Mouse (Mus musculus) mouse embryonic stem cell (cell line): Measurements from ENCODE around the gene Gm20795.
"Not testable (repeated sequence)": the region's sequence is repeated elsewhere in the genome, so short reads cannot be mapped to it uniquely, and the experiment has no call there.

Source experiments
- in situ Hi-C, 2 experiments: fragments of 300-500 bp; cut with MboI; formaldehyde crosslinking; loops; 1 replicate in 1 of 2; 3 replicates in 1 of 2; pipeline ENCODE4 v1.14.3; 2019 to 2020; ENCODE audit warnings: low sequenced_read_pairs in 2 of 2, low pct_unique_long_range_greater_than_20kb in 1 of 2, mixed read lengths in 1 of 2; ENCODE audit not compliant: unreplicated experiment in 1 of 2

Gm20795 gene

DNA sequence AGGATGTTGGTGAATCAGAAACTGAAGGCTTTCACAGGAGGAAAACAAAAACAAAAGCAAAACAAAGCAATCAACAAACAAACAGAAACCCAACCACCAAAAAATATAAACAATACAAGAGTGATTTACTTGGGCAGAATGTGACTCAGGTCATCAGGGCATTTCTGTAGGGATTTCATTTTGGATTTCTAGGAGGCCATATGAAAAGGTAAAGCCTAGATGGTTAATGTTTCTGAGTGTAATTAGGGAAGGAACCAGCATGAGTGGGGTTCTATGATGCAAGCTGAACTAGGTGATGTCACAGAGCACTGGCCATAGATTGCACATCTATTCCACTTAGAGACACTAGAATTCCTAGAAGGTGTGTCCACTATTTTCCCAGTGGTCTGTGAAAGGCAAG is at the start of gene Gm20795:
Gm20795 (plus strand) TSS at position 301 of the 400 bp plus-strand sequence.
- in situ Hi-C loops = not testable (repeated sequence)

DNA sequence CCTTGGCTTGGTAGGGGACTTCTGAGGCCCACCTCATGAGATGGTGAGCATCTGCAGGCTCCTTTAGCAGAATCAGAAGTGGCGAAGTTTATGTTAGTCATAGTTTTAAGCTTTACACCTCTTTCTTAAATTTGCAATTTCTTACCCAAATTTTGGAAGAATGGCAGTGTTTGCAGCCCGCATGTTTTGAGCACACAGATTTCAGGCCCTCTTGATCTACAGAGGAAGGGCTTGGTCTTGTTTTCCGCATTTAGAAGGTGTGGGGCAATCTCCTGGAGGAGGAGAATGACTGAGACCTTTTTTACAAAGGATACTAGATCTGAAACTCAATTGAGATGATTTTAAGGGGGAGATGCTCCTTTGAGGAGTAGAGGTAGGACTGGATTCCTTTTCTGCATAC is 29.0 kb upstream of the Gm20795 start, which contains the start of gene Gm21797:
Gm21797 (minus strand) TSS at position 101 of the 400 bp plus-strand sequence.
- in situ Hi-C loops = not testable (repeated sequence)
